Mouse (Mus musculus): ENCODE data around the gene Vps45. TPM values are rescaled to one million over a fixed set of nuclear protein-coding genes. Genes with fewer than 3 reads are reported as not detected.

Gene Vps45
- polyA plus RNA-seq (2015; fragmentation: Nextera tagmentation; extraction: Ambion mirVana) = 26.6 and 29.7 TPM in 2 replicates

DNA sequence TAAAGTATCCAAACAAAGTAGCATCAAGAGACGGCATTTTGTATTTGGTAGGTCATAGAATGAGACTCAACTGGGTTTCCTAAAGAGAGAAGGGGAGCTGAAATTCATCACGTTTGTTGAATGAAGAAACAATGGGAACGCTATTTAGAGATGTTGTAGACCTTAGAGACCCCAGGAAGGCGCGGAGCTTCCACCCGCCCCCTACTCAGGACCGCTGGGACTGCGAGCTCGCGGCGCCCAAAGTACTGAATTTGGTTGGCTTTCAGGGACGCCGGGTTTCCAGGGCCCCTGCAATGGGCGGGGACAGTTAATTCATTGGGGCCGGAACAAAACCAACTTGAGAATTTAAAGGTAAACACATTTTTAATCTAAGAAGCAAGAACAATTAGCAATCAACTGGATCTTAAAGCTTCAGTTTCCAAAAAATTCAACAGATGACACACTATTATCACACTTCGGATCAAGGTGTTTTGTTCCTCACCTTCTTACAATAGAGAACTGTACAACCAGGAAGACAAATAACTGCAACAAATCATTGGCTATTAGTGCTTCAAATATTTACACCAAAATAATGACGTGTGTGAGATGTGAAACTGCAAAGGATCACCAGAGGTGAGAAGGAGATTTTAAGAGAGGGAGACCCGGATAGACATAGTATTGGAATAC lies at the start of gene Vps45:
TSS of gene Vps45 (minus strand) at position 236 of the 666 bp plus-strand sequence.

DNA sequence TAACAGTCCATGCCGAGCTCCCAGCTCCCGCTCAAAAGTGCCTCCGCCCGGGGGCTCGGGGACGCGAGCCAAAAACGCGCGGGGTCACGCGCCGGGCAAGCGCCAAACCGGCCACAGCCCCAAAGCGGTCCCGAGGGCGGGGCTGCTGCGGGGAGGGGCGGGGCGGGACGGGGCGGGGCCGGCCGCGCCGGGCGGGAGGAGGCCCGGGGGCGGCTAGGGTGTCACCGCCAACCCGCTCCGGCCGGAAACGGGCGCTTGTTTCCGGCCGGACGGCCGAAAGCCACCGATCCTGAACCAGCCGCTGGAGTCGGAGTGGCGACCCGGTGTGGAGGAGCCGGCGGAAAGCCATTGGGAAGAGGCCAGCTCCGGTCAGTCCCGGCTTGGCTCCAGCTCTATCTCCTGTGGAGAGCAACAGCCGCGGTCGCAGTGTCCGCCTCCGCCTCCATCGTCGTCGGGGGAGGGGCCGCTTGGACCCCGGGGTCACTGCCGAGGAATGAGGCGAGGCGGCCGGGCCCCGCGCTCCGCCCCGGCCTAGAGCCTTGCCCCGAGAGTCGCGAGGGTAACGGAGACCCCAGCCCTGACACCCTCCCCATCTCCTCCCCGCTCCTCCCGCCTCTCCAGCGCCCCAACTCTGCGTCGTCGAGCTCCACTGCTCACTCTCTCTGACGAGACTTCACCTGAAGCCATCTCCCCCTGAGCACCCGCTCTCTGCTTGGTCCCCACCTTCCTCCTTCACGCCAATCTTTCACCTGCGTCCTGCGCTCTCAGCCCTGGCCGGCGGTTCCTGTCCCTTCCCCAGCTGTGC lies 46.2 kb upstream of the Vps45 start, which contains the start of gene Otud7b:
TSS of gene Otud7b (plus strand) at position 267 of the 805 bp plus-strand sequence.

DNA sequence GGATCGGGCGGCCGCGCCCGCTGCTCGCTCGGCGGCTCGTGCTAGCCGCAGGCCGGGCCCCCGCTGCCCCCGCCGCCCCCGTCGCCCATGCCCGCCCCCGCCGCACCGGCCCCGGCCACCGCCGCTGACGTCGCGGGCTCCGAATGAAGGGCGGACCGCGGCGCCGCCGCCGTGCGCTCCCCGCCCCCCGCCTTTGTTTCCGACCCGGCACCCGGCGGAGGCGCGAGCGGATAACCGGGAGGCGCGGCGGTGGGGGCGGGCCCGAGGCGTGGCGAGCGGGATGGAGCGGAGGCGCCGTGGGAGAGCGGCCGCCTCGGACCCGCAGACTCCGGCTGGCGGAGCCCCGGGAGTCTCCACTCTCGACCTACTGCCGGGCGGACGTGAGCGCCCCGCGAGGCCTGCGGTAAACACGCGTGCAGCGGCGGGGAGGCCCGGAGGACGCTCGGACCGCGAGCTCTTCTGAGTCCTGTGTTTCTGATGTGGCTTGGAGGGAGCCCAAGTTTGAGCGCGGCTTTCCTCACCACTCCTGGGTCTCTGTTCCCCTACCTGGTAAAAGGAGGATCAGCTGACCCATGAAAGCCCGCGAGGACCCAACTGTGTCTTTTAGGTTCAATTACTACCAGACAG lies 62.4 kb downstream of the Vps45 start, which contains the start of gene Plekho1:
TSS of gene Plekho1 (minus strand) at position 200 of the 627 bp plus-strand sequence.

Other genes starting within 250 kb of the Vps45 start
- 13.6 and 15.4 TPM in 2 replicates for gene Rprd2, start 239.6 kb downstream of the Vps45 start, polyA plus RNA-seq (2015; fragmentation: Nextera tagmentation; extraction: Ambion mirVana)
- gene Prpf3, start 202.6 kb downstream of the Vps45 start, polyA plus RNA-seq (2015; fragmentation: Nextera tagmentation; extraction: Ambion mirVana) = 11.5 and 12.3 TPM in 2 replicates
- 362 and 384 TPM in 2 replicates for gene Mrps21, start 186.9 kb downstream of the Vps45 start, polyA plus RNA-seq (2015; fragmentation: Nextera tagmentation; extraction: Ambion mirVana)
- 0.56 and 1.0 TPM in 2 replicates for gene Ciart, start 176.2 kb downstream of the Vps45 start, polyA plus RNA-seq (2015; fragmentation: Nextera tagmentation; extraction: Ambion mirVana)
- 21.8 and 23.9 TPM in 2 replicates for gene BC028528, start 166.5 kb downstream of the Vps45 start, polyA plus RNA-seq (2015; fragmentation: Nextera tagmentation; extraction: Ambion mirVana)
- 22.3 and 33.7 TPM in 2 replicates for gene Aph1a, start 164.5 kb downstream of the Vps45 start, polyA plus RNA-seq (2015; fragmentation: Nextera tagmentation; extraction: Ambion mirVana)
- 19.2 and 21.7 TPM in 2 replicates for gene Car14, start 153.8 kb downstream of the Vps45 start, polyA plus RNA-seq (2015; fragmentation: Nextera tagmentation; extraction: Ambion mirVana)
- gene Anp32e, start 129.2 kb downstream of the Vps45 start, polyA plus RNA-seq (2015; fragmentation: Nextera tagmentation; extraction: Ambion mirVana) = 83.9 and 101 TPM in 2 replicates
- 77.5 and 80.0 TPM in 2 replicates for gene Plekho1, start 62.5 kb downstream of the Vps45 start, polyA plus RNA-seq (2015; fragmentation: Nextera tagmentation; extraction: Ambion mirVana)
- 20.5 and 21.8 TPM in 2 replicates for gene Otud7b, start 46.1 kb upstream of the Vps45 start, polyA plus RNA-seq (2015; fragmentation: Nextera tagmentation; extraction: Ambion mirVana)
- 8.6 and 10.7 TPM in 2 replicates for gene Mtmr11, start 103.5 kb upstream of the Vps45 start, polyA plus RNA-seq (2015; fragmentation: Nextera tagmentation; extraction: Ambion mirVana)
- gene Sf3b4, start 113.9 kb upstream of the Vps45 start, polyA plus RNA-seq (2015; fragmentation: Nextera tagmentation; extraction: Ambion mirVana) = 39.7 and 47.5 TPM in 2 replicates
- gene Sv2a, start 122.7 kb upstream of the Vps45 start, polyA plus RNA-seq (2015; fragmentation: Nextera tagmentation; extraction: Ambion mirVana) = 0.71 and 0.97 TPM in 2 replicates
- gene Bola1, start 161.2 kb upstream of the Vps45 start, polyA plus RNA-seq (2015; fragmentation: Nextera tagmentation; extraction: Ambion mirVana) = 47.6 and 49.2 TPM in 2 replicates
- 0.63 TPM in 1 of 2 replicates, not detected in the other for gene Hist2h2ab, start 161.4 kb upstream of the Vps45 start, polyA plus RNA-seq (2015; fragmentation: Nextera tagmentation; extraction: Ambion mirVana)
- 2.5 and 2.6 TPM in 2 replicates for gene Hist2h2ac, start 162.4 kb upstream of the Vps45 start, polyA plus RNA-seq (2015; fragmentation: Nextera tagmentation; extraction: Ambion mirVana)
- gene Hist2h2be, start 162.7 kb upstream of the Vps45 start, polyA plus RNA-seq (2015; fragmentation: Nextera tagmentation; extraction: Ambion mirVana) = 1.4 and 1.6 TPM in 2 replicates
- 4.7 and 4.9 TPM in 2 replicates for gene Hist2h3c2, start 180.7 kb upstream of the Vps45 start, polyA plus RNA-seq (2015; fragmentation: Nextera tagmentation; extraction: Ambion mirVana)
- gene Hist2h2aa2, start 181.8 kb upstream of the Vps45 start, polyA plus RNA-seq (2015; fragmentation: Nextera tagmentation; extraction: Ambion mirVana) = 149 and 171 TPM in 2 replicates
- 42.9 and 46.5 TPM in 2 replicates for gene Hist2h2aa1, start 187.0 kb upstream of the Vps45 start, polyA plus RNA-seq (2015; fragmentation: Nextera tagmentation; extraction: Ambion mirVana)
- 0.76 TPM in 1 of 2 replicates, not detected in the other for gene Hist2h3c1, start 188.2 kb upstream of the Vps45 start, polyA plus RNA-seq (2015; fragmentation: Nextera tagmentation; extraction: Ambion mirVana)
- gene Hist2h4, start 204.8 kb upstream of the Vps45 start, polyA plus RNA-seq (2015; fragmentation: Nextera tagmentation; extraction: Ambion mirVana) = 2.2 and 6.7 TPM in 2 replicates
- 10.9 and 17.3 TPM in 2 replicates for gene Hist2h3b, start 210.2 kb upstream of the Vps45 start, polyA plus RNA-seq (2015; fragmentation: Nextera tagmentation; extraction: Ambion mirVana)
- gene Hist2h2bb, start 211.3 kb upstream of the Vps45 start, polyA plus RNA-seq (2015; fragmentation: Nextera tagmentation; extraction: Ambion mirVana) = 3.3 and 4.0 TPM in 2 replicates
- gene Fcgr1, start 235.5 kb upstream of the Vps45 start, polyA plus RNA-seq (2015; fragmentation: Nextera tagmentation; extraction: Ambion mirVana) = 3.3 and 4.7 TPM in 2 replicates

Data from skeletal muscle tissue, postnatal 0 days (tissue).